Mouse (Mus musculus): ENCODE data around the gene Arhgap4. TPM values are rescaled to one million over a fixed set of nuclear protein-coding genes. Genes with fewer than 3 reads are reported as not detected.

Gene Arhgap4
- polyA plus RNA-seq, 1 experiment from 2014 or later = 2.3 TPM

DNA sequence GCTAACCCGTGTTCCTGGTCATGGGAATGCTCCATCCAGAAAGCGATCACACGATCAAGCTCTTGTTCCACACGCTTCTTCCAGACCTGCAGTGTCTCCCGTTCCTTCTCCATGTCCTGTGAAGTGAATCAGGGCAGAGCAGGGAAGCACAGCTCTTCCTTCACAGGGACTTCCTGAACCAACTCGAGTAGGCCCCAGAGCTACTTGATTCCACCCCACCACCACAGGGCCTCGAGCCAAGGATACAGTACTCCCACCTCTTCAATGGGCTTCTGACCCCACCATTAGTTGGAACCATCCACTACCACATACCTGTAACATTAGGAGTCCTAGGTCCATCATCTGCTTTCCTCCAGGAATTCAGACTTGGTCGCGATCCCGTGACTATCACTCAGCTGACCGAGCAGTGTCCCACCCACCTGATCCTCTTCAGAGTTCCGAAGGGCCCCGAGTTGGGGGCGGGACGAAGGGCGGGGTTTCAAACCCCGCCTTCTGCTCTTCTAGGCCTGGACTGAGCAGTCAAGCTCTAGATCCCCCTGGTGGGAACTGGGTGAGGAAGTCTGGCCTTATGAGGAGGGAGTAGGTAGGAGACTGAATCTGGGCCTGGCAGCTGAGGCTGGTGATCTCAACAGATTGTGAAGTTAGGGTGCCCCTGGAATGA lies 8.9 kb upstream of the Arhgap4 start, which contains the start of gene Renbp:
Gene Renbp, minus strand, starts transcription at position 449 of the 661 bp plus-strand sequence.
- DNase-seq (ENCODE audit: low spot score) (peak; percentile 50), ATAC-seq (ENCODE audit: insufficient number of reproducible peaks, low FRiP score, low TSS enrichment, low read depth) (peak; percentile 62; the same call in 1 of the 2 replicates)

DNA sequence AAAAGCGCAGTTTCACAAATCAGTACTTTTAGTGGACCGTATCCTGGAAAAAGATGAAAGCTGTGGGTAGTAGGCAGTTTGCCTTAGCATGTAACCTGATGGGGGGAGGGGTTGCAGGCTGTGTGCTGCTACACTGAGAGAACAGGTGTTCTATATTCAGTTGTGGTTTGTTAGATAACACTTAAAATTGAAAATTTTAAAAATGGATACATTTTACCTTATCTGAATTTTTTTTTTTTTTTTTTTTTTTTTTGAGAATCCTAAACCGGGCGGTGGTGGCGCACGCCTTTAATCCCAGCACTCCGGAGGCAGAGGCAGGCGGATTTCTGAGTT lies 846 bp upstream of the Arhgap4 start:
- no peaks in the 10 kb centered on the region for H3K27me3 ChIP-seq (ENCODE audit: control insufficient read depth, insufficient read depth, low read length)
- peak overlapping the region; percentile 56; the same call in 1 of the 2 replicates for H3K9ac ChIP-seq (ENCODE audit: low read length)
- H3K4me1 ChIP-seq (ENCODE audit: control insufficient read depth, insufficient read depth, low read length) = no peaks in the 10 kb centered on the region
- no peak for ATAC-seq (ENCODE audit: insufficient number of reproducible peaks, low FRiP score, low TSS enrichment, low read depth)
- H3K36me3 ChIP-seq (ENCODE audit: control insufficient read depth, insufficient read depth, low read length) = no peaks in the 10 kb centered on the region
- H3K27ac ChIP-seq (replicated peaks; ENCODE audit: low read depth, low read length) = no peak overlapping the region
- DNase-seq (ENCODE audit: low spot score) = no peak
- 78% methylated on average over 8 of the region's 8 CpGs for WGBS
- H3K4me3 ChIP-seq (ENCODE audit: low read depth, low read length) = peak overlapping the region; percentile 49
- H3K9me3 ChIP-seq (ENCODE audit: control insufficient read depth, low read length) = no peaks in the 10 kb centered on the region
- peak overlapping the region; percentile 58 for H3K4me2 ChIP-seq (ENCODE audit: low read depth, severe bottlenecking)

More for the DNA sequence above, 8.9 kb upstream of the Arhgap4 start, which contains the start of gene Renbp:
- H3K4me3 ChIP-seq (ENCODE audit: low read depth, low read length) = no peak within 1 kb of the TSS
- no peak within 1 kb of the TSS for H3K27ac ChIP-seq (replicated peaks; ENCODE audit: low read depth, low read length)
- no peaks in the 10 kb centered on the region for H3K36me3 ChIP-seq (ENCODE audit: control insufficient read depth, insufficient read depth, low read length)
- H3K4me2 ChIP-seq (ENCODE audit: low read depth, severe bottlenecking) = peak within 1 kb of the TSS; percentile 20; the same call in 1 of the 2 replicates
- no peaks in the 10 kb centered on the region for H3K9me3 ChIP-seq (ENCODE audit: control insufficient read depth, low read length)
- WGBS = 37% methylated on average over 17 of the region's 17 CpGs
- H3K4me1 ChIP-seq (ENCODE audit: control insufficient read depth, insufficient read depth, low read length) = no peaks in the 10 kb centered on the region
- no peak within 1 kb of the TSS for H3K9ac ChIP-seq (ENCODE audit: low read length)
- H3K27me3 ChIP-seq (ENCODE audit: control insufficient read depth, insufficient read depth, low read length) = no peaks in the 10 kb centered on the region

- peak overlapping the region; percentile 66 for H3K9ac ChIP-seq (ENCODE audit: low read length)
- H3K4me3 ChIP-seq (ENCODE audit: low read depth, low read length) = peak overlapping the region; percentile 49
- DNase-seq (ENCODE audit: low spot score) = no peak
- H3K27ac ChIP-seq (replicated peaks; ENCODE audit: low read depth, low read length) = no peak overlapping the region
- peak overlapping the region; percentile 47 for H3K4me2 ChIP-seq (ENCODE audit: low read depth, severe bottlenecking)
- peak; percentile 10; the same call in 1 of the 2 replicates for ATAC-seq (ENCODE audit: insufficient number of reproducible peaks, low FRiP score, low TSS enrichment, low read depth)
- H3K9me3 ChIP-seq (ENCODE audit: control insufficient read depth, low read length) = no peaks in the 10 kb centered on the region
- no peaks in the 10 kb centered on the region for H3K36me3 ChIP-seq (ENCODE audit: control insufficient read depth, insufficient read depth, low read length)
- H3K27me3 ChIP-seq (ENCODE audit: control insufficient read depth, insufficient read depth, low read length) = no peaks in the 10 kb centered on the region
- H3K4me1 ChIP-seq (ENCODE audit: control insufficient read depth, insufficient read depth, low read length) = no peaks in the 10 kb centered on the region
- WGBS = 25% methylated on average over 34 of the region's 34 CpGs
Observed at GRCm38 (mm10) chrX:73921285-73921822, 316 bp downstream of the Arhgap4 start.

GRCm38 (mm10) chrX:73918631-73919030 lies 3.0 kb downstream of the Arhgap4 start:
- 88% methylated on average over 5 of the region's 5 CpGs for WGBS
- Histone ChIP-seq H3K27ac (replicated peaks; ENCODE audit: low read depth, low read length) (no peak overlapping the region), H3K9me3 (ENCODE audit: control insufficient read depth, low read length) (no peaks in the 10 kb centered on the region), H3K9ac (ENCODE audit: low read length) (no peak overlapping the region), H3K27me3 (ENCODE audit: control insufficient read depth, insufficient read depth, low read length) (no peaks in the 10 kb centered on the region), H3K4me3 (ENCODE audit: low read depth, low read length) (no peak overlapping the region), H3K4me1 (ENCODE audit: control insufficient read depth, insufficient read depth, low read length) (no peaks in the 10 kb centered on the region), H3K36me3 (ENCODE audit: control insufficient read depth, insufficient read depth, low read length) (no peaks in the 10 kb centered on the region), H3K4me2 (ENCODE audit: low read depth, severe bottlenecking) (no peak overlapping the region)
- DNase-seq (ENCODE audit: low spot score) = no peak
- ATAC-seq (ENCODE audit: insufficient number of reproducible peaks, low FRiP score, low TSS enrichment, low read depth) = no peak

GRCm38 (mm10) chrX:73916945-73917344 lies 4.7 kb downstream of the Arhgap4 start:
- no peak overlapping the region for H3K4me2 ChIP-seq (ENCODE audit: low read depth, severe bottlenecking)
- no peaks in the 10 kb centered on the region for H3K4me1 ChIP-seq (ENCODE audit: control insufficient read depth, insufficient read depth, low read length)
- H3K9me3 ChIP-seq (ENCODE audit: control insufficient read depth, low read length) = no peaks in the 10 kb centered on the region
- 77% methylated on average over 8 of the region's 8 CpGs for WGBS
- no peak overlapping the region for H3K4me3 ChIP-seq (ENCODE audit: low read depth, low read length)
- no peaks in the 10 kb centered on the region for H3K36me3 ChIP-seq (ENCODE audit: control insufficient read depth, insufficient read depth, low read length)
- DNase-seq (ENCODE audit: low spot score) (no peak), ATAC-seq (ENCODE audit: insufficient number of reproducible peaks, low FRiP score, low TSS enrichment, low read depth) (no peak)
- H3K9ac ChIP-seq (ENCODE audit: low read length) = no peak overlapping the region
- H3K27me3 ChIP-seq (ENCODE audit: control insufficient read depth, insufficient read depth, low read length) = no peaks in the 10 kb centered on the region
- H3K27ac ChIP-seq (replicated peaks; ENCODE audit: low read depth, low read length) = no peak overlapping the region

- 25% methylated on average over 31 of the region's 31 CpGs for WGBS
- Histone ChIP-seq H3K4me2 (ENCODE audit: low read depth, severe bottlenecking) (peak overlapping the region; percentile 18; the same call in 1 of the 2 replicates), H3K36me3 (ENCODE audit: control insufficient read depth, insufficient read depth, low read length) (no peaks in the 10 kb centered on the region), H3K4me3 (ENCODE audit: low read depth, low read length) (no peak overlapping the region), H3K9me3 (ENCODE audit: control insufficient read depth, low read length) (no peaks in the 10 kb centered on the region), H3K27ac (replicated peaks; ENCODE audit: low read depth, low read length) (0 out of 2 replicates have a peak overlapping the region, but pooled peaks have one; percentile 18), H3K4me1 (ENCODE audit: control insufficient read depth, insufficient read depth, low read length) (no peaks in the 10 kb centered on the region), H3K27me3 (ENCODE audit: control insufficient read depth, insufficient read depth, low read length) (no peaks in the 10 kb centered on the region), H3K9ac (ENCODE audit: low read length) (no peak overlapping the region)
- peak; percentile 88 for DNase-seq (ENCODE audit: low spot score)
- ATAC-seq (ENCODE audit: insufficient number of reproducible peaks, low FRiP score, low TSS enrichment, low read depth) = peak; percentile 96
Observed at GRCm38 (mm10) chrX:73914827-73915703, 6.6 kb downstream of the Arhgap4 start.

DNA sequence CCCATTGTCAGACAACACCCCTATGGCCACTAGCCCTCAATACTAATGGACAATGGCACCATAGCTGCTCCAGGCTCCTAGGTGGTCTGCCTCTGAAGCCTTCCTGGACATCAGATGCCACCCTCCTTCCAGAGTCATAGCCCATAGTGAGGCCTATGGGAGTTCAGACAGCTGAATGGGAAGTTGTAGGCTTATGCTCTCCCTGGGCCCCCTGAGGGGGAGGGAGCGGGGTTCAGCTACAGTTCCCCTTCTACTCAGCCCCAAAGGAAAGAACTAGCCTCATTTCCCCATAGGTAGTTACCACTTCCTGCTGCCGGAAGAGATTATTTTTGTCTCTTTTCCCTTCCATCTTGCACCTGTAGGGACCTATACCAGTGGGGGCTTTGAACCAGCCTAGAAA lies 10.1 kb downstream of the Arhgap4 start:
- DNase-seq (ENCODE audit: low spot score) = no peak
- Histone ChIP-seq H3K4me2 (ENCODE audit: low read depth, severe bottlenecking) (no peak overlapping the region; the same call in 1 of the 2 replicates), H3K9me3 (ENCODE audit: control insufficient read depth, low read length) (no peaks in the 10 kb centered on the region), H3K4me1 (ENCODE audit: control insufficient read depth, insufficient read depth, low read length) (no peaks in the 10 kb centered on the region), H3K4me3 (ENCODE audit: low read depth, low read length) (no peak overlapping the region), H3K9ac (ENCODE audit: low read length) (no peak overlapping the region), H3K36me3 (ENCODE audit: control insufficient read depth, insufficient read depth, low read length) (no peaks in the 10 kb centered on the region), H3K27me3 (ENCODE audit: control insufficient read depth, insufficient read depth, low read length) (no peaks in the 10 kb centered on the region), H3K27ac (replicated peaks; ENCODE audit: low read depth, low read length) (no peak overlapping the region)
- no peak for ATAC-seq (ENCODE audit: insufficient number of reproducible peaks, low FRiP score, low TSS enrichment, low read depth)
- whole genome bisulfite sequencing = 83% methylated on average over 2 of the region's 2 CpGs

GRCm38 (mm10) chrX:73911156-73911555 lies 10.5 kb downstream of the Arhgap4 start:
- Histone ChIP-seq H3K9ac (ENCODE audit: low read length) (no peak overlapping the region), H3K9me3 (ENCODE audit: control insufficient read depth, low read length) (no peaks in the 10 kb centered on the region), H3K4me2 (ENCODE audit: low read depth, severe bottlenecking) (peak overlapping the region; percentile 33), H3K4me3 (ENCODE audit: low read depth, low read length) (no peak overlapping the region), H3K4me1 (ENCODE audit: control insufficient read depth, insufficient read depth, low read length) (no peaks in the 10 kb centered on the region), H3K36me3 (ENCODE audit: control insufficient read depth, insufficient read depth, low read length) (no peaks in the 10 kb centered on the region), H3K27me3 (ENCODE audit: control insufficient read depth, insufficient read depth, low read length) (no peaks in the 10 kb centered on the region), H3K27ac (replicated peaks; ENCODE audit: low read depth, low read length) (no peak overlapping the region)
- DNase-seq (ENCODE audit: low spot score) = no peak
- no peak for ATAC-seq (ENCODE audit: insufficient number of reproducible peaks, low FRiP score, low TSS enrichment, low read depth)
- 22% methylated on average over 25 of the region's 26 CpGs for WGBS

Data from limb, embryonic 11.5 days (tissue).